Mouse (Mus musculus) gastrocnemius, adult 18-20 months (tissue): ENCODE measurements around the gene Top2b. TPM values are rescaled to one million over a fixed set of nuclear protein-coding genes. Genes with fewer than 3 reads are reported as not detected.

Experiments used
- DNase-seq: peaks from one replicate; pipeline ENCODE4 v3.0.0; 2021; ENCODE audit warnings: low spot score
- long read RNA-seq, 2 experiments: library from polyadenylated mRNA; stranded (forward); transcript quantifications; one replicate each; pipeline ENCODE4 v2.0.0; 2021
- total RNA-seq, 2 experiments: library from RNA; stranded (reverse); gene quantifications; 2 replicates each; pipeline ENCODE4 v1.2.3; 2021

Top2b gene
- total RNA-seq, result 10 to 100 TPM; 28.6 to 31.8 TPM
- long read RNA-seq, experiment 1, full-length matches to known transcripts, result 25 of 30 reads
- long read RNA-seq, experiment 1, partial matches to known transcripts, result 3 of 30 reads
- long read RNA-seq, experiment 1, other reads (novel, unspliced or antisense), result 2 of 30 reads
- long read RNA-seq, experiment 2, full-length matches to known transcripts, result 17 of 23 reads
- long read RNA-seq, experiment 2, partial matches to known transcripts, result 5 of 23 reads
- long read RNA-seq, experiment 2, other reads (novel, unspliced or antisense), result 1 of 23 reads

GRCm38 (mm10) chr14:16364878-16365337 lies at the start of gene Top2b:
Top2b (plus strand) TSS chr14:16365179.
- peak; percentile 98 for DNase-seq

GRCm38 (mm10) chr14:16316715-16317114 lies 48.3 kb upstream of the Top2b start:
- DNase-seq, result no peak

GRCm38 (mm10) chr14:16319818-16320217 lies 45.2 kb upstream of the Top2b start:
- no peak for DNase-seq

- DNase-seq, result no peak
These were observed 40.6 kb upstream of the Top2b start for GRCm38 (mm10) chr14:16324394-16324793.

GRCm38 (mm10) chr14:16325208-16325607 lies 39.8 kb upstream of the Top2b start:
- DNase-seq, result no peak

GRCm38 (mm10) chr14:16328531-16328930 lies 36.4 kb upstream of the Top2b start:
- DNase-seq, result peak; percentile 40

GRCm38 (mm10) chr14:16328959-16329480 lies 36.0 kb upstream of the Top2b start:
- DNase-seq, result no peak

GRCm38 (mm10) chr14:16329756-16330155 lies 35.2 kb upstream of the Top2b start:
- no peak for DNase-seq

- no peak for DNase-seq
These were observed 30.7 kb upstream of the Top2b start for GRCm38 (mm10) chr14:16334260-16334659.

GRCm38 (mm10) chr14:16335835-16336417 lies 29.1 kb upstream of the Top2b start:
- no peak for DNase-seq

GRCm38 (mm10) chr14:16347505-16347904 lies 17.5 kb upstream of the Top2b start:
- no peak for DNase-seq

GRCm38 (mm10) chr14:16359704-16360103 lies 5.3 kb upstream of the Top2b start:
- no peak for DNase-seq

GRCm38 (mm10) chr14:16364161-16364831 lies 683 bp upstream of the Top2b start:
- peak; percentile 57 for DNase-seq

GRCm38 (mm10) chr14:16365362-16366173 lies 589 bp downstream of the Top2b start:
- DNase-seq, result peak; percentile 56

GRCm38 (mm10) chr14:16366174-16366889 lies 1.4 kb downstream of the Top2b start:
- DNase-seq, result no peak

GRCm38 (mm10) chr14:16366986-16367385 lies 2.0 kb downstream of the Top2b start:
- DNase-seq, result no peak

- no peak for DNase-seq
These were observed 7.8 kb downstream of the Top2b start for GRCm38 (mm10) chr14:16372761-16373160.

GRCm38 (mm10) chr14:16373190-16373589 lies 8.2 kb downstream of the Top2b start:
- no peak for DNase-seq

- peak; percentile 76 for DNase-seq
These were observed 15.1 kb downstream of the Top2b start for GRCm38 (mm10) chr14:16379917-16380570.

- no peak for DNase-seq
These were observed 19.8 kb downstream of the Top2b start for GRCm38 (mm10) chr14:16384783-16385182.
